Mouse (Mus musculus) kidney, adult 2 months (tissue): ENCODE measurements around the gene Tnnt1.

Source experiments
- CTCF ChIP-seq: fragments of 200-500 bp; conservative IDR thresholded peaks from 2 replicates; pipeline ENCODE4 v1.5.1; 2011; ENCODE audit warnings: low read depth, mild to moderate bottlenecking, control low read depth, low read length, moderate library complexity, mixed read lengths; ENCODE audit not compliant: insufficient read depth, insufficient read length
- POLR2A ChIP-seq: fragments of 200-500 bp; IDR thresholded peaks from one replicate; pipeline ENCODE4 v1.6.1; 2011; ENCODE audit warnings: low read depth, low read length, control low read depth

- TF ChIP-seq CTCF, result peak; percentile 38
- TF ChIP-seq POLR2A, result no peak
These were observed 8.0 kb downstream of the Tnnt1 start for GRCm38 (mm10) chr7:4508062-4508738.
